Mouse (Mus musculus) C2C12 (cell line): ENCODE results near the gene Gkap1. TPM values are rescaled to one million over a fixed set of nuclear protein-coding genes. Genes with fewer than 3 reads are reported as not detected.

Experiments used
- H3K27me3 ChIP-seq: one replicate; pipeline ENCODE4 v1.6.1; 2011; ENCODE audit not compliant: control insufficient read depth, insufficient read depth, insufficient read length
- H3K36me3 ChIP-seq: one replicate; pipeline ENCODE4 v1.6.1; 2011; ENCODE audit not compliant: control insufficient read depth, insufficient read depth
- H3K4me3 ChIP-seq: one replicate; pipeline ENCODE4 v1.5.1; 2011; ENCODE audit warnings: mild to moderate bottlenecking, control low read depth; ENCODE audit not compliant: poor library complexity, insufficient read depth, severe bottlenecking
- H3K79me2 ChIP-seq: one replicate; pipeline ENCODE4 v1.6.1; 2011; ENCODE audit not compliant: control insufficient read depth, insufficient read depth
- H3K79me3 ChIP-seq: one replicate; pipeline ENCODE4 v1.6.1; 2011; ENCODE audit warnings: low read depth, control low read depth
- H3ac ChIP-seq: one replicate; pipeline ENCODE3; 2011; ENCODE audit warnings: low read depth; ENCODE audit not compliant: control insufficient read depth, insufficient read length
- CEBPB ChIP-seq: IDR thresholded peaks from one replicate; pipeline ENCODE4 v1.6.1; 2011; ENCODE audit warnings: low read depth, mild to moderate bottlenecking, control low read depth, moderate library complexity
- CTCF ChIP-seq: IDR thresholded peaks from one replicate; pipeline ENCODE4 v1.5.1; 2011; ENCODE audit not compliant: control insufficient read depth, insufficient read depth, insufficient read length
- FOSL1 ChIP-seq: IDR thresholded peaks from one replicate; pipeline ENCODE4 v1.8.0; 2011; ENCODE audit warnings: mild to moderate bottlenecking, low read length; ENCODE audit not compliant: poor library complexity, insufficient read depth, severe bottlenecking
- MAX ChIP-seq: IDR thresholded peaks from one replicate; pipeline ENCODE4 v1.6.1; 2011; ENCODE audit warnings: mild to moderate bottlenecking, control low read depth
- MYOD1 ChIP-seq: IDR thresholded peaks from one replicate; pipeline ENCODE4 v1.6.1; 2011; ENCODE audit warnings: low read depth; ENCODE audit not compliant: control insufficient read depth, insufficient read length
- MYOG ChIP-seq: IDR thresholded peaks from one replicate; pipeline ENCODE4 v1.6.1; 2011; ENCODE audit not compliant: control insufficient read depth, insufficient read length; ENCODE audit errors: extremely low read depth
- USF1 ChIP-seq: IDR thresholded peaks from one replicate; pipeline ENCODE4 v1.6.1; 2011; ENCODE audit warnings: low read depth, mild to moderate bottlenecking, control low read depth, moderate library complexity
- polyA plus RNA-seq: library from polyadenylated mRNA; unstranded; fragments of >200 nt; fragmentation: generic; extraction: Trizol; gene quantifications from one replicate; pipeline ENCODE4 v1.2.1, GENCODE M21; 2012; ENCODE audit warnings: missing spikeins

Gkap1 gene
- polyA plus RNA-seq, 1 experiment: 12.2 TPM

GRCm38 (mm10) chr13:58214346-58215252 lies 60.9 kb downstream of the Gkap1 start:
- peak overlapping the region; percentile 78 for H3ac ChIP-seq
- H3K79me3 ChIP-seq: peaks cover 53% of the 10 kb centered on the region
- peak overlapping the region; percentile 82 for H3K4me3 ChIP-seq
- H3K79me2 ChIP-seq: peaks cover 64% of the 10 kb centered on the region
- H3K27me3 ChIP-seq: no peaks in the 10 kb centered on the region
- TF ChIP-seq CEBPB: no peak
- TF ChIP-seq CTCF: no peak
- TF ChIP-seq USF1: no peak
- TF ChIP-seq FOSL1: no peak
- TF ChIP-seq MYOG: no peak
- TF ChIP-seq MYOD1: no peak
- TF ChIP-seq MAX: no peak
- peaks cover 5% of the 10 kb centered on the region for H3K36me3 ChIP-seq

- TF ChIP-seq CTCF (no peak), USF1 (no peak), CEBPB (no peak), FOSL1 (no peak), MYOD1 (no peak), MAX (no peak), MYOG (no peak)
- peak overlapping the region; percentile 82 for H3K4me3 ChIP-seq
- H3K27me3 ChIP-seq: no peaks in the 10 kb centered on the region
- H3ac ChIP-seq: no peak overlapping the region
- H3K36me3 ChIP-seq: peaks cover 5% of the 10 kb centered on the region
- H3K79me3 ChIP-seq: peaks cover 61% of the 10 kb centered on the region
- H3K79me2 ChIP-seq: peaks cover 72% of the 10 kb centered on the region
Measured at GRCm38 (mm10) chr13:58213801-58214200, 61.7 kb downstream of the Gkap1 start.

- Histone ChIP-seq H3K79me3 (peaks cover 74% of the 10 kb centered on the region), H3ac (no peak overlapping the region), H3K36me3 (peaks cover 5% of the 10 kb centered on the region), H3K4me3 (no peak overlapping the region), H3K79me2 (peaks cover 85% of the 10 kb centered on the region), H3K27me3 (no peaks in the 10 kb centered on the region)
- TF ChIP-seq FOSL1: no peak
- no peak for TF ChIP-seq MYOG
- TF ChIP-seq MAX: no peak
- no peak for TF ChIP-seq USF1
- TF ChIP-seq CTCF: no peak
- no peak for TF ChIP-seq MYOD1
- TF ChIP-seq CEBPB: no peak
Measured at GRCm38 (mm10) chr13:58212530-58212929, 63.0 kb downstream of the Gkap1 start.

DNA sequence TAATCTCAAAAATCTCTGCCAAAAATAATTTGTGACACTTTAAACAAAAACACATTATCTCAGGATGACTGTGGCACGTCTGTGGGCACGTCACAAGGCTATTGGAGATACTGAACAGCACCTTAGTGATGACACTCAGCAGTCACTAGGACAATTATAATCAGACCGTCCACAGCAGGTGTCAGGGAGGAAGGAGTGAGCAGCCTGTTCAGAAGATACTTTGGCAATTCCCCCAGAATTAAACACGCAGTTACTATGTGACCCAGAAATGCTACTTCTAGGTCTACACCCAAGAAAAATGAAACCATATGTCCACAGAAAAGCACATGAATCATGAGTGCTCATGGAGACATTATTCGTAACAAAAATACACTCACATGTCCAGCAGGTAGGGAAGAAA lies 65.1 kb downstream of the Gkap1 start:
- no peak for TF ChIP-seq MYOD1
- no peak for TF ChIP-seq USF1
- TF ChIP-seq CEBPB: no peak
- Histone ChIP-seq H3K4me3 (no peak overlapping the region), H3K79me3 (peaks cover 95% of the 10 kb centered on the region), H3ac (no peak overlapping the region), H3K36me3 (peaks cover 19% of the 10 kb centered on the region), H3K27me3 (no peaks in the 10 kb centered on the region), H3K79me2 (peaks cover 100% of the 10 kb centered on the region)

DNA sequence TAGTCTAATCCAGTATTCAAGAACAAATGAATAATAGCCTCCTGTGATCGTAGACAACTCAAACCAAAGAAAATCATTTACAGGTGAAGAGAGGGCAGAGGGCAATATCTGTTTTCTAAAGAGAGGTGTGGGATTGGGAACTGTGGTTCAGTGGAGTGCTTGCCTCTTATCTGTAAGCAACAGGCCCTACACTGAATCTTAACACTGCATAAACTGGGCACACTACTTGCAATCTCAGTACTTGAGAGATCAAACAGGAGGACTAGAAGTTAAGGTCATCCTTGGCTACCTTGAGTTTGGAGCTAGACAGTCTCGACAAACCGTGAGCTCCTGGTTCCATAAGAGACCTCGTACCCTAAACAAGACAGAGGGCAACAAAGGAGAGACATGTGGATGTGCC lies 69.4 kb downstream of the Gkap1 start:
- peaks cover 99% of the 10 kb centered on the region for H3K79me3 ChIP-seq
- no peak overlapping the region for H3K4me3 ChIP-seq
- no peak overlapping the region for H3ac ChIP-seq
- peaks cover 100% of the 10 kb centered on the region for H3K79me2 ChIP-seq
- no peaks in the 10 kb centered on the region for H3K27me3 ChIP-seq
- TF ChIP-seq MAX: no peak
- TF ChIP-seq CEBPB: no peak
- TF ChIP-seq CTCF: no peak
- TF ChIP-seq MYOD1: no peak
- no peak for TF ChIP-seq FOSL1
- no peak for TF ChIP-seq MYOG
- no peak for TF ChIP-seq USF1
- peaks cover 17% of the 10 kb centered on the region for H3K36me3 ChIP-seq

DNA sequence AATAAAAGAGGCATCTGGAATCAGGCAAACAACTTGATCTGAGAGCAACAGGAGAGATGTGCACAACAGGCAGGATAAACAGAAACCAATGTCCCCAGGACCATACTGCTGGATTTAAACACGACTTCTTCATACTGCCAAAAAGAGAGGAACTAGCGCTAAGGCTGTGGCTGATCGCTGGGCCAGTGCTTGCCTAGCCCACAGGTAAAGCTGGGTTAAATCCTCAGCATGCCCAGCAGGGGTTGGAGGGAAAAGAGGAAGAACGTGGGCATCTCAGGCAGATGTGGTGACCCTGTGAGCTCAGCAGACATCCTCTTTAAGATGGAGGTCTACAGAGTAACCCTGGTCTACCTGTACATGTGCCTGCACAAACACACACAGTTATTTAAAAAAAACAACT lies 70.5 kb downstream of the Gkap1 start:
- Histone ChIP-seq H3K27me3 (no peaks in the 10 kb centered on the region), H3K79me3 (peaks cover 99% of the 10 kb centered on the region), H3K36me3 (peaks cover 17% of the 10 kb centered on the region), H3ac (no peak overlapping the region), H3K79me2 (peaks cover 100% of the 10 kb centered on the region), H3K4me3 (no peak overlapping the region)
- TF ChIP-seq FOSL1 (no peak), MYOD1 (no peak), CEBPB (no peak)
